Mouse (Mus musculus): ENCODE results near the gene Mup19.

GRCm38 (mm10) chr4:61823185-61823584, 41.1 kb upstream of the Mup19 start:
- TF ChIP-seq CTCF (IDR thresholded peaks at IDR 0.05 in 2 of 3, conservative IDR thresholded peaks at IDR 0.05 in 1 of 3; ENCODE audit: control insufficient read depth in 1 of 3, insufficient read depth in 1 of 3, low read depth in 2 of 3, low read length in 3 of 3, poor library complexity in 1 of 3, severe bottlenecking in 1 of 3) (no peak), BHLHE40 (IDR thresholded peaks at IDR 0.05; ENCODE audit: borderline replicate concordance, low read depth, low read length) (no peak), TBP (IDR thresholded peaks at IDR 0.05; ENCODE audit: low read depth, low read length) (no peak), POLR2A (IDR thresholded peaks at IDR 0.05; ENCODE audit: control insufficient read depth in 1 of 2, insufficient read depth in 1 of 2, low read depth in 1 of 2, low read length in 2 of 2, poor library complexity in 1 of 2) (no peak), E2F4 (IDR thresholded peaks at IDR 0.05; ENCODE audit: borderline replicate concordance, low read depth, low read length) (no peak), EP300 (IDR thresholded peaks at IDR 0.05; ENCODE audit: low read depth in 1 of 2, low read length in 2 of 2) (no peak), UBTF (IDR thresholded peaks at IDR 0.05; ENCODE audit: borderline replicate concordance, insufficient read depth, low read depth, low read length) (no peak)
